Mouse (Mus musculus): Measurements from ENCODE around the gene Lyrm7. TPM values are rescaled to one million over a fixed set of nuclear protein-coding genes. Genes with fewer than 3 reads are reported as not detected.

Gene Lyrm7
- total RNA-seq, 2 experiments from 2014 or later = 26.2 to 27.2 TPM

DNA sequence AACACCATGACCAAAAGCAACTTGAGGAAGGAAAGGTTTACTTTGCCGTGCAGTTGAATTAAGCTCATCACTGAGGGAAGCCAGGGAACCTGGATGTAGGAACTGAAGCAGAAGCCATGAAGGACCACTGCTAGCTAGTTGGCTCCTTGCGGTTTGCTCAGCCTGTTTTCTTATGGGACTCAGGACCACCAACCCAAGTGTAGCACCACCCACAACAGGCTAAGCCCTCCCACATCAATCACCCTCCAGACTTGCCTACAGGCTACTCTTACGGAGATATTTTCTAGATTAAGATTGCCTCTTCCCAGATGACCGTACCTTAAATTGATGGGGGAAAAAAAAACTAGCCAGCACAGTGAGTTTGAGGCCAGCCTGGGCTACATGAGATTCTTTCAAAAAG, 48.4 kb downstream of the Lyrm7 start:
- no peak for DNase-seq (ENCODE audit: low spot score in 2 of 2)
- intact Hi-C loops (cut with DNase I) = no loop called here

DNA sequence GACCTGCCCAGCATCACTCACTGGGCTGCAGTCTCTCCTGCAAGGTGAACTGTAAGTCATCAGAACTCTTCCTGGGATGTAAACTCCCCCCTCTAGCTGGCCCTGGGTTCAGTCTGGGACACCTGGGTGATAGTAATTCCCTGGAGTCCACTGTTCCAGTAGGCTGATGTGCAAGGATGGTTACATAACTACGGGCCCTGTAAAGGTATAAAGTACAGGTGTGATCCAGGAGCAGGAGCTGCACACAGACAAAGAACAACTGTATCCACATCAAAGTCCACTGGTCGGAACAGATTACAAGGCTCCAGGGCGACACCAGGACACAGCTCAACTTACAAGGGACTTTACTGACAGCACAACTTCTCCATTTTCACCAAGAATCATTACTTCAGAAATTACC, 49.7 kb downstream of the Lyrm7 start:
- intact Hi-C loops (cut with DNase I) = no loop called here
- no peak for DNase-seq (ENCODE audit: low spot score in 2 of 2)

DNA sequence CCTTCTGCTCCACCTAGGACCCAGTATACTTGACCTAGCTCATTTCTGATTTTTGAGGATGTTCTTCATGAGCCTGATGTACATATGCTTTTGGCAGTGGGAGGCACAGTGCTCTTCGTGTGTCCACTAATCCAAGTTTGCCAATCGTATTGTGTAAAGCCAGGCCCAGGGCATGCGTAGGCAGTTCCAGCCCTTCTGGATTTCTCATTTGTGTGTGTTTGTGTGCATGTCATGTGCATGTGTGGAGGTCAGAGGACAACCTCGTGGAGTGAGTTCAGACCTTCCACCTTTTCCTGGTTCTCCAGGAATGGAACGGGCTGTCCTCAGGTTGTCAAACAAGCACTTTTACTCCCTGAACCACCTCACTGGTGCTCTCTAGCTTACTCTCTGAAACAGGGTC, 51.1 kb downstream of the Lyrm7 start:
- intact Hi-C loops (cut with DNase I) = no loop called here
- DNase-seq (ENCODE audit: low spot score in 2 of 2) = no peak

DNA sequence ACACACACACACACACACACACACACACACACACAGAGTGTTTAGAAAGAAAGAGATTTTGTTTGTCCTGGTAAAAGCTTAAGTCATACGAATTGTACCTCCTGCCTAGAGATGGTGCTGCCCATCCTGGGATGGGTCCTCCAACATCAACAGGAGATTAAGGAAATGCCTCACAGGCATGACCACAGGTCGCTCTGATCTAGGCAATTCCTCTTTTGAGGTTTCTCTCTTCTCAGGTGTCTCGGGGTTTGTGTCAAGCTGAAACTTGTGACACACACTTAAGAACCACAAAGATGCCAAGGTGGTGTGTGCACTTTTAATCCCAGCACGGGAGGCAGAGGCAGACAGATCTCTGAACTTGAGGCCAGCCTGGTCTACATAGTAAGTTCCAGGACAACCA, 52.5 kb downstream of the Lyrm7 start:
- intact Hi-C loops (cut with DNase I) = no loop called here
- no peak for DNase-seq (ENCODE audit: low spot score in 2 of 2)

DNA sequence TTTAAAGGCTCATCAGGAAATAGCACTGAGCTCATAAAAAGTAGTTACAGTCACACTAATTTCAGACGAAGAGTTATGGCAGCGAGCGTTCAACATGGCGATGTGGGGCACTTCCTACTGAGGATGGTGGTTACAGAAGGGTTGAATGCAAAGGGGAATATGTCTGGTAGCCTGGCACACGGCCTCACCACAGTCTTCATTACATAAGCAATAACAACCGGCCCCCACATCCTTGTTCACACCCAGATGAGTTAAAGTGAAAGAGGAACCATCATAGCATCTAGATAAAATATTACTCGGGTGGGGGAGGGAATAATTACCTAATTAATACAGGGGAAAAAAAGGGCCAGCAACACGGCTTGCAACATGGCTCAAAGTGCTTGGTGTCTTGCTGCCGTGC, 53.0 kb downstream of the Lyrm7 start:
- intact Hi-C loops (cut with DNase I) = no loop called here
- no peak for DNase-seq (ENCODE audit: low spot score in 2 of 2)

DNA sequence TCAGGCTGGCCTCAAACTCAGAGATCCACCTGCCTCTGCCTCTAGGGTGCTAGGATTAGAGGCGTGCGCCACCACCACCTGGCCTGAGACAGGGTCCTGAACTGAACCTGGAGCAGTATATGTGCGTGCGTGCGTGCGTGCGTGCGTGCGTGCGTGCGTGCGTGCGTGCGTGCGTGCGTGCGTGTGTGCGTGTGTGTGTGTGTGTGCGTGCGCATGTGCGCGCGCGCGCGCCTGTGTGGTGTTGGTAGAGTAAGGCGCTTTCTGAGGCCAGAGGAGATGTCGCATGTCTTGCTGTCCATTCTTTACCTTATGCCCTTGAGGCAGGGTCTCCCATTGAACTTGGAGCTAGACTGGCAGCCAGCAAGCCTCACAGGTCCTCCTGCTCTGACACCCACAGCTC, 53.8 kb downstream of the Lyrm7 start:
- intact Hi-C loops (cut with DNase I) = no loop called here
- DNase-seq (ENCODE audit: low spot score in 2 of 2) = no peak

DNA sequence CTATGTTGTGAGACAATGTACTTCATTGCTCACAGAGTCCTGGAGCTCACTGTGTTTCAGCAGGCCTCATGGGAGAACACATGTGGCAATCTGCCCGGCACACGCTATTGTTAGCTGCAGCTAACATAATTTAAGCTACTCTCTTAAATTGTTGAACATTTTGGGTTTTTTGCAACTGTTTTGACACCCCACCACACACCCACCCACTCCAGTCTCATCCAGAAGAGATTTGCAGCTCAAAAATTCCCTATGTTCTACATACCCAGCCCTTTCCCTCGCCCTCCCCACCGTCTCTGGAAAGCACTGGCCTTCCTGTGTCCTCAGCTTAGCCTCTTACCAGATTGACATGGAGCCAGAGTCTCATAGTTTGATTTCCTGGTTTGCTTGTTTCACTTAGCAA, 55.5 kb downstream of the Lyrm7 start:
- intact Hi-C loops (cut with DNase I) = loop anchor here (1.0 kb wide), 2 partner anchors 29 kb away; no protein-coding TSS in a partner anchor
- DNase-seq (ENCODE audit: low spot score in 2 of 2) = peak; percentile 80 to 97

DNA sequence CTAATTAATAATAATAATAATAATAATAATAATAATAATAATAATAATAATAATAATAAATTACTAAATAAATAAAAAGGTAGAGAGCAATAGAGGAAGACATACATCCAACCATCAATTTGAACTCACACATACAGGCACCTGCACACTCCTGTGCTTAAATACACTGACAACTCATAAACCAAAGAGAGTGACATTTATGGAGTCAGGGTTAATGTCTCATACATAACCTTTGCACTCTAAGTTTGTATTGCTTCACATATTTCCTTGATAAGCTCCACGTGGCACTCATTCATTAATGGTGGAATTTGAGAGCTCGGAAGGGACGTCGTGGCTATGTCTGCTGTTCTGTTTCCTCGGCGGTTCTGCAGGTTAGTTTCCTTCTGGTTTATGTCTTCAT, 58.1 kb downstream of the Lyrm7 start:
- intact Hi-C loops (cut with DNase I) = no loop called here
- DNase-seq (ENCODE audit: low spot score in 2 of 2) = no peak

DNA sequence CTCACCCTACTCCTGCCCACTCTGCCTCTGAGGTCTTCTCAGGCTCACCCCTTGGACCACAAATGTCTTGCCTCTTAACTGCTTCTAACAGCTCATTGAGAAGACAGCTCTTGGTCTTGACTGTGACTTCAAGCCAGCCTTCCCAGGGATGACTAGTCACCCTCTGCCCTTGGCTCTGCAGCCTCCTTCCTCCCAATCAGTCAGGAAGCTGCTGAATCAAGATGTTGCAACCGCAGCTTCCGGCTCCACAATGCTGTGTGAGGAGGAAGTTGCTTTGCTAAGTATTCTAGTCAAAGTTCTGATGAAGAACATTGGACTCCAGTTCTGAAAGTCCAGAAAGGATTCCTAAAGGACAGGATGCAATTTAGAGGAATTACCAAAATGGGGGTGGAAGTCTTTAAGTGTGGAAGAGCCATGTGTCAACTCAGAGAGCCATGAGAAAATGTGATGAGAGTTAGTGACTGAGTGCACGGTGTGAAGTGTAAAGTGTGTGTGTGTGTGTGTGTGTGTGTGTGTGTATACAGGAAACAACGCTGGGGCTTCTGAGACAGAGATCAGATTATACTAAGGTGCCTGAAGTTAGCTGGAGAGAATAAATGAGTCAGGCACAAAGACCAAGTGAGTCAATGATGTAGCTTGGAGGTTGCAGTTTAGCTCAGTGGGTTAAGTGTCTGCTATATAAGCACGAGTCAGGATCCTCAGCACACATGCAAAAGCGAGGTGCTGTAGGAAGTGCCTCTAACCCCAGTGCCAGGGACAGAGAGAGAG, 58.7 kb downstream of the Lyrm7 start:
- intact Hi-C loops (cut with DNase I) = no loop called here
- peak in 1 of 2 experiments; percentile 21 for DNase-seq (ENCODE audit: low spot score in 2 of 2)

DNA sequence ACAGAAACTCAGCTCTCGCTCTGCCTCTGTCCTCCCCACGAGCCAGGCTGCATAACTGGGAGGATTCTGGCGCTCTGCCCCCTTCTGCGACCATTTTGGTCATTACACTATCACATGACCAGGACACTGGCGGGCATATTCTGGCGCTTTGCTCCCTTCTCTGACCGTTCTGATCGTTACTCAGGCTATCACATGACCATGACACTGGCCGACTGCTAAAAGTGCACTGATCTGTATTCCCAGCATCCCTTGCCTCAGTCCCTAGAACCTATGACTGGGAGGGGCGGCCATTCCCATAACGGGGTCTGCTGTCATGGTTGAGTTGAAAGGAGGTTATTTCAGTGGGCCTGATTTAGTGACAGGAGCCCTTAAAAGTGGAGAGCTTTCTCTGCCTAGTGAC, 64.2 kb downstream of the Lyrm7 start:
- DNase-seq (ENCODE audit: low spot score in 2 of 2) = no peak
- intact Hi-C loops (cut with DNase I) = no loop called here

DNA sequence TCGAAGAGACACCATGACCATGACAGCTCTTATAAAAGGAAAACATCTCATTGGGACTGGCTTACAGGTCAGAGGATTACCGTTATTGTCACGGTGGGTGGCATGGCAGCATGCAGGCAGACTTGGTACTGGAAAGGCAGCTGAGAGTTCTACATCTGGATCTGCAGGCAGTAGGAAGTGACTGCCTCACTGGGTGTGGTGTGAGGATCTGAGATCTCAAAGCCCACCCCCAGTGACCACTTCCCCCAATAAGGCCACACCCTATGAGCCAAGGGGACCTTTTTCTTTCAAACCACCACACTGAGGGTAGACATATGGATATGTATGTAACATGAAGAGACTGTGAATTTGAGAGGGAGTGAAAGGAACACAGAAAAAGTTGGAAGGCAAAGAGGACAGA, 66.0 kb downstream of the Lyrm7 start:
- intact Hi-C loops (cut with DNase I) = no loop called here
- no peak for DNase-seq (ENCODE audit: low spot score in 2 of 2)

DNA sequence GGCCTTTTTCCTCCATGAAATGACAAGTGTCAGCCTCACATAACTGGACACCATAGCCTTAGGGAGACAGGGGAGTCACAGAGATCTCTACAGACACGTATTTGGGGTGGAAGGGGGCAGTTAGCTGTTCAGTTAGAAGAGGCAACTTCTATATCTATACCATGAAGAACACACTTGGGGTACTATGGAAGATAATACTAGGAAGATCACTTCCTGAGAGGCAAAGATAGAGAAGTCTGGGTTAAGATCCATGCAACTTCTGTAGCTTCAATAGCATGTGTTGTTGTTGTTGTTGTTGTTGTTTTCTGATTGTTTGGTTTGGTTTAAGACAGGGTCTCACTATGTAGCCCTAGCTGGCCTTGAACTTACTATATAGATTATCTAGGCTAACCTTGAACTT, 67.5 kb downstream of the Lyrm7 start:
- DNase-seq (ENCODE audit: low spot score in 2 of 2) = no peak
- intact Hi-C loops (cut with DNase I) = no loop called here

DNA sequence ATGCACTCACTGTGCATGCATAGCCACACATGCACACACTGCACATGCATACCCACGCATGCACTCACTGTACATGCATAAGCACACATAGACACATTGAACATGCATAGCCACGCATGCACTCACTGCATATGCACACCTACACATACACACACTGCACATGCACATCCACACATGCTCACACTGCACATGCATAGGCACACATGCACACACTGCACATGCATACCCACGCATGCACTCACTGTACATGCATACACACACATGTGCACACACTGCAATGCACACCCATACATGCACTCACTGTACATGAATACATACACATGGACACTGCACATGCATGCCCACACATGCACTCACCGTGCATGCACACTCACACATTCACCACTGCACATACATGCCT, 69.3 kb downstream of the Lyrm7 start:
- intact Hi-C loops (cut with DNase I) = no loop called here
- no peak for DNase-seq (ENCODE audit: low spot score in 2 of 2)

DNA sequence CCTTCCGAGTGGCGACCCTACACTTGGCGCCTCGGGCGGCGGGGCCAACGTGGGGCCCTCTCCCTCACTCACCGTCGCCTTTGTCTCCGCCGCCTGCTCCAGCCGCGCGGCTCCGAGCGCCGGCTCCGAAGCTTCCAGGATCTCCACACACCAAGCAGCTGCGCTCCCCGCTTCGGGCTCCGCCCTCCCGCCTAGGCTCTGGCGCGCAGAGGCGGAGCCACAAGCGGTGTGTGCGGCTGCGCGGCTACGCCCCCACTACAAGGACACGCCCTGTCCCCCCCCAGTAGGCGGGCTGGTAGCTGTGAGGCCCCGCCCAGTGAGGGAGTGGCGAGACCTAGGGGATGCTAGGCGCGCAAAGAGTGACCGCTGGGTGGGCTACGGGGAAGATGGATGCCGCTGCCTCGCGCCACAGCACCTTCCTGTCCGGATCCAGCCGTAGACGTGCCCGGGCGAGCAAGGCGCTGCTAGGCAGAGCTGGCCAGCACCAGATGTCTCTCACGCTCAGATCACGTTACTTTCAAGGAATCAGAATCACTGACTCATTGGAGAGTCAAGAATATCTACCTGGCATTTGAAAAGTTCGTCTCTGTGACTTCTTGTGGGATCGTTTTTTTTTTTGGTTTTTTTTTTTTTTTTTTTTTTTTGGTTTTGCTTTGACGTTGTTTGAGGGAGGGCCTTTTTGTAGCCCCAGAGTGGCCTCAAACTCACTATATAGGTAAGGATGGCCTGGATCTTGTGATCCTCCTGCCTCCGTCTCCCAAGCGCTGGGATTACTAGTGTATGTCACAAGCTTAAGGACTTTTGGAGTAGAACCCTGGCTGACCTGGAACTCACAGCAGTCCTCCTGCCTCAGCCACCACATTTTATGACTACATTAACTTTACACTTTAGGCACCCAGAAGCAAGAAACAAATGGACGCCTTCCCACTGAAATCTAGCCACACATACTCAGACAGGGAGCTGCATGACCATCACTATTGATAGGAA, 72.9 kb downstream of the Lyrm7 start, which contains the start of gene Cdc42se2:
Cdc42se2 (minus strand) TSS at position 188 of the 987 bp plus-strand sequence.
- intact Hi-C loops (cut with DNase I) = loop anchor here (2.0 kb wide), 2 partner anchors 73 to 85 kb away; partner anchors contain the start of gene Lyrm7

DNA sequence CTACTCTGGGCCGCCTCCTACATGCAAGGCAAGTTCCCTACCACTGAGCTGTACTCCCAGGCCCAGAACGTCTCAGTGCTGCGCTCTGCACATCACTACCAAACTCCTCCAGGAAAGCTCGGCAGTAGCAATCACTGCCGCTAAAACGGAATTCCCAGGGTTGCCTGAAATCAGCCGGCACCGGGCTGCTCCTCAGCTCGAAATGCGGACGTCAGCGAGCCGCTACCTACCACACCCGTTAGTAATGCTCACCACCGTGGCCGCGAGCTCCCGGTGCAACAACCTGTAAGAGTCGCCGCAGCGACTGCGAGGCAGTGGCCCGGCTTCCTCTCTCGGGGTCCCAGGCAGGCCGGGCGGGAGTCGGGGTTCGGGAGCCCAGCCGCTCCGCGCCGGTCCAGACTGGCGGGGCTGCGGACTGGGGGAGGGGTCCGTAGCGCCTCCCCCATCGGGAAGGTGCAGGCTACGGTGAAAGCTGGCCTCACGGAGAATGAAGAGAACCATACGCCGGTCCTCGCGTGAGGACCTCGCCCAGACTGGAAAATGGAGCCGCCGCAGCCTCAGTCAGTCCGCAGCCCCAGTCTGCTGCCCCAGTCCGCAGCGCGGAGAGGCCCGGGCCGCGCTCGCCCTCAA, 73.7 kb downstream of the Lyrm7 start:
- intact Hi-C loops (cut with DNase I) = loop anchor here (2.0 kb wide), 2 partner anchors 74 to 84 kb away; partner anchors contain the start of gene Lyrm7
- DNase-seq (ENCODE audit: low spot score in 2 of 2) = peak; percentile 61 to 64

More for the DNA sequence above, 72.9 kb downstream of the Lyrm7 start, which contains the start of gene Cdc42se2:
- DNase-seq (ENCODE audit: low spot score in 2 of 2) = peak; percentile 96 to 98

DNA sequence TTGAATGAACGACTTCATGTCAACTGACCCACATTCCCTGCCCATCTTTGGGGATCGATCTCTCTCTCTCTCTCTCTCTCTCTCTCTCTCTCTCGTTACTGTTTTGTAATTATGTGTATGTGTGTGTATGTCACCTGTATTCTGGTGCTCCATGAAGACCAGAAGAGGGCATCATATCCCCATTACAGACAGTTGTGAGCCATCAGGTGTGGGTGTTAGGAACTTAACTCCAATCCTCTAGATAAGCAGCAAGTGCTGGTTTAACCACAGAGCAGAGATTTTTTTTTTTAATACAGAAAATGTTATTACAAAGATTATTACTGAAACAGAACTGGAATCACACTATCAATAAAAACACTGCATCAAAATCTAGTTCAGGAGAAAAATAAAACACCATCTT, 75.2 kb downstream of the Lyrm7 start:
- DNase-seq (ENCODE audit: low spot score in 2 of 2) = no peak

DNA sequence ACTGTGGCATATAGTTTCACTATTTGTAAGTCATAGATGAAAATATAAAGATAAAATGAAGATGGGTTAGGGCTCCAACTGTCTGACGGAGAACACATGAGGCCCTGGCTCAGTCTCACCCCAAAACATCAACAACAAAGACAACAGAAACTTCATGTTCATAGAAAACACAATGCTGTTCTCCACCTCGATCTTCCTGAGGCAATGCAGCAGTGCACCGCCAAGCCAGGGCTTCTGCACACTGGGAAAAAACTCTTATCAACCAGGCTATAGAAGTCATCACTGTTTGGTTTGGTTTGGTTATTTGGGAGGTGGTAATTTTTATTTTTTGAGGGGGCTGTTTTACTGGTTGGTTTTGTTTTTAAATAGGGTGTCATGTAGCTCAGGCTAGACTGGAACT, 76.3 kb downstream of the Lyrm7 start:
- intact Hi-C loops (cut with DNase I) = no loop called here
- DNase-seq (ENCODE audit: low spot score in 2 of 2) = no peak

More for the DNA sequence above, 75.2 kb downstream of the Lyrm7 start:
- intact Hi-C loops (cut with DNase I) = no loop called here

DNA sequence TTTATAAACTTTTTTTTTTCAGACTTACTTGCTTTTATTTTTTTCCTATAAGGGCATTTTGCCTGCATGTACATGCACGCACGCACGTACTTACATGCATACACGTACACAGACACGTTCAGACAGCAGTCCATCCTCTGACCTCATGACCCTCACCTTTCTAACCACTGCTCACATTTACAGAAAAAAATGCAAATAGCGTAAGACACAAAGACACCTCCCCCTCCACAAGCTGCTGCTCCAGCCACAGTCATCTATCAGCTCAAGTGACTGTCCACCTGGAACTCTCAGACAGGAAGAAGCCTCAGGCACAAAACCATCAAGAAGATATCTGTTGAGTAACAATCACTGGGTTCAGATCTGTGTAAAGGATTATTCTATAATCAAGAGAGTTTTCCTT, 78.5 kb downstream of the Lyrm7 start:
- no peak for DNase-seq (ENCODE audit: low spot score in 2 of 2)
- intact Hi-C loops (cut with DNase I) = no loop called here

DNA sequence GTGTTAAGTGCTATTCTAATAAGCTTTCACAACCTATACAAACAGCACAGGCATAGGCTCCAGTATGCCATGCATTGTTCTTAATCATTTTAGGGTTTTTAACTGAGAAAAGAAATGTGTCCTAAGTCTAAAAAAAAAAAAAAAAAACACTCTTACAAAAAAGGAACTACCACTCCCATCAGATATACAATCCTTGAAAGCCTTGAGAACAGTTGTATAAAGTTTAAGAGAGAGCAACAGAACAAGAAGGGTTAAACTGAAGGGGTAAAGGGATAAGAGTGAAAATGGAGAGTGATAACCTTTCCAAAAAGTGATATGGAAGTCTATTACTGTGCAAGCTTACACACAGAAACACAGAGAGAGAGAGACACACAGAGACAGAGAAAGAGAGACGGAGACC, 80.8 kb downstream of the Lyrm7 start:
- no peak for DNase-seq (ENCODE audit: low spot score in 2 of 2)
- intact Hi-C loops (cut with DNase I) = no loop called here

All from left cerebral cortex, postnatal 25 days (tissue).